Mouse (Mus musculus): ENCODE measurements around the gene Cideb. TPM values are rescaled to one million over a fixed set of nuclear protein-coding genes. Genes with fewer than 3 reads are reported as not detected.

The Cideb gene
- total RNA-seq, 2 experiments from 2014 or later = not detected

DNA sequence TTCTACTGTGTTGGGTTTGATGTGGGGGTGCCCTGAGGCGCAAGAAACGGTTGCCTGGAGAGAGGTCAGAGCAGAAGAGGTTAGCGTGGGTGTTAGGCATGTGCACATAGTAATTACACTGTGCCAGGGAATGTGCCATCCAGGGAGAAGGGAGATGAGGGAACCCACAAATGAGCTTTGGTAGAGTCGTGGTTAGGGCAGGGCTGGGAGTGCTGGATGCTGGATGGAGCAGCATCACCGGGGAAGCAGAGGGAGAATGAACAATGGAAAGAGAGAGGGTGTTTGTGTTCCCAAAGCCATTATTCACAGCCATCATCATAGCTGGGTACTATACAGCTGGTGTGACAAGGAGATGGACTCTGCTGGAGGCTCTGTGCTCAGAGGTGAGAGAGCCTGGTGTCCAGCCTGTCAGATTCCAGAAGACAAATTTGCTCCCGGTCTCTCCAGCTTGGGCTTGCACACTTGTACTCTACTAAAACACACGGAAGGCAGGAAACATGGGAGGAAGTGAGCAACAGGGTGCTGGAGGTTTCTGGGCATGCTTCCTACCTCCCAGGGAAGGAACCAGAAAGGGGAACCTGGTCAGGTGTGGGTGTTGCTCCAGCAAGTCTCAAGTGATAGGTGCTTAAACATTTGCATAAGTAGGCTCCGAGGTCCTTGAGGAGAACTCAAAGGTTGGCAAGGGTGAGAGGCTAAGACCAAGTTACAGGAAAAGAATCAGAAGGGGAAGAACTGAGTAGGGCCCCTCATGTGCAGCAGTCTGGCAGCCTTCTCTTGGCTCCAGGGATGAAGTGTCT lies 30.2 kb downstream of the Cideb start:
- DNase-seq = no peak
- intact Hi-C loops (cut with DNase I; ENCODE audit: low total_unique reads) = loop anchor here (5.0 kb wide), 1 partner anchor 36 kb away; no protein-coding TSS in a partner anchor

DNA sequence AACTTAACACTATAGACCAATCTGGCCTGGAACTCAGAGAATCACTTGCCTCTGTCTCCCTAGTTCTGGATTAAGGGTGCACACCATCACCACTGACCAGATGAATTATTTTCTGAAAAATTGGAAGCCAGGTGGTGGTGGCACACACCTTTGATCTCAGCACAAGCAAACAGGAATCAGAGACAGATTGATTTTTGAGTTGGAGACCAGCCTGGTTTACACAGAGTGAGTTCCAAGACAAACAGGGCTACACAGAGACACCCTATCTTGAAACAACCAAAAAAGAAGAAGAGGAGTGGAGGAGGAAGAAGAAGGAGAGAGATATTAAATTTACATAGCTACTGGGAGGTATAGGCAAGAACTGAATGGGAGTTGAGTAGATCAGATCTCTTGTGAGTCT lies 32.0 kb downstream of the Cideb start:
- intact Hi-C loops (cut with DNase I; ENCODE audit: low total_unique reads) = loop anchor here (5.0 kb wide), 1 partner anchor 34 kb away; no protein-coding TSS in a partner anchor
- no peak for DNase-seq

DNA sequence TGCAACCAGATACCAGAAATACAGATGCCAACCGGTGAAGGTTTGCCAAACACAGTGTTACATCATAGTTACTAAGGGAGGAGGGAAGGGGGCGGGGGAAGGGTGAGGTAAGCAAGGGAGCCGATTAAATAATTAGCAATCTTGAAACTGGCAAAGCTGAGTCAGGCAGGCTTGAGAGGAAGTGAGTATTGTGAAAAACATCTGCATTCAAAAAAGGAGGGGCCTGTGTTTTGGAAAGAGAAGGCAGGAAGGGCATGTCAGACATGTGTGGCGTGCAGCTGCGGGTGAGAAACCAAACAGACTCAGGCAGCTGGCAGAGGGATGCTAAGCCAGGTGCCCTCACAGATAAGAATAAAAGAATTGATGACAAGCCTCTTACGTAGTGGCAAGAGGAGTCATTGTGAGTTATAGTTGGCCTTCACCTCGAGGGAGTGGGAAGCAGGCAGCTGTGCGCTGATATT lies 33.8 kb downstream of the Cideb start:
- intact Hi-C loops (cut with DNase I; ENCODE audit: low total_unique reads) = no loop called here
- DNase-seq = no peak

DNA sequence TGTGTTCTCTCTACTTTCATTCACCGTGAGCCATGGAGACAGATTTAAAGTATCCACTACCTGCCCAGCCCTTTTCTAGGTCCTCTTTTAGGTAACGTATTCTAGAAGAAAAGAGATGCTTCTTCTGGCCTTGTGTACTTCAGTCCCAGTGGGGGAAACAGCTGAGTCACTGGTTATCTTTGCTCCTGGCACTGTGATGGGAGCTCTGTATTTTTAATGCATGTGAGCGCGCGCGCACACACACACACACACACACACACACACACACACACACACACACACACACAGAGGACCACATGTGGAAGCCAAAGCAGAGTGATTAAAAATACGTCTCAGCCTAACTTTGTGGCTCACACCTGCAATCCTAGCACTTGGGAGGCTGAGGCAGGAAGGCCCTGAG lies 34.8 kb downstream of the Cideb start:
- intact Hi-C loops (cut with DNase I; ENCODE audit: low total_unique reads) = no loop called here
- no peak for DNase-seq

DNA sequence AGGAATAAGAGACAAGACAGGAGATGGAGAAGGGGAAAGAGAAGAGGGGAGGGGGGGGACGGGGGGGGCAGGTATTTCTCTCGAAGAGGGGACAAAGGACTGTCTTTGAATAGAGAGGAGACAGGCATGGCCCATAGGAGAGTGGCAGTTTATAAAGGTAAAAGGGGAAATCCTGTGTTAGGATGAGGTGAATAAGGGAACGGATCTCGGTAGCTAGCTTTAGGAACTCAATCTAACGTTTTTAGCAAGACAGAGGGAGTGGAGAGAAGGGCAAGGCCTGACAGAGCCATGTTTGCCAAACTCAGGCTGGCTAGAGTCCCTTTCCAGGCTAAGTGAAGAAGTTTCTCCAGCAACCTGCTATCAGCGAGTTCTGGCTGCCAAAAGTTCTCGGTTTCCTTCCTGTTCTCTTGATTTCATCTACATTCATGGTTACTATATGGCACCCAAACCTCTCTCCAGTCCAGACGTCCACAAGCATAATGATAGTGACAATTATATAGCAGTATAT lies 35.8 kb downstream of the Cideb start:
- no peak for DNase-seq
- intact Hi-C loops (cut with DNase I; ENCODE audit: low total_unique reads) = no loop called here

- intact Hi-C loops (cut with DNase I; ENCODE audit: low total_unique reads) = no loop called here
- peak; percentile 90 for DNase-seq
Observed at GRCm38 (mm10) chr14:55721700-55722437, 36.4 kb downstream of the Cideb start, which contains the start of gene Rabggta. Gene Rabggta (minus strand): TSS chr14:55722263.

DNA sequence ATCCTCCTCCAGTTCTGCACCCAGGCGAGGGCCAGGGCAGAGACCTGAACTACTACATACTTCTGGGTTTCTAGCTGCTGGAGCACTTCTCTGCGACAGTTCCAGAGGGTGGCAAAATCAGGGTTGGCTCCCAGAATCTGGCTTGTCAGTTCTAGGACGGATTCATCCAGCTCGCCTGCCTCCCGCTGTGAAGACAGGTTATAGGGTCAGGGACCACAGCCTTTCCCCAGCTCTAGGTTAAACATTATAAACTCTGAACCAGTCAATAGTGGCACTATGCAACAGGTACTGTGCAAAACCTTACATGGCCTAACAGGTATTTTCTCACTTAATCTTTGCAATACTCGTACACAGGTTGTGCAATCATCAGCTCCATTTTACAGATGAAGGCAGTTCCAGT lies 37.2 kb downstream of the Cideb start:
- intact Hi-C loops (cut with DNase I; ENCODE audit: low total_unique reads) = no loop called here
- DNase-seq = no peak

- DNase-seq = no peak
- intact Hi-C loops (cut with DNase I; ENCODE audit: low total_unique reads) = no loop called here
Observed at GRCm38 (mm10) chr14:55720666-55721065, 37.6 kb downstream of the Cideb start.

GRCm38 (mm10) chr14:55719737-55720136 lies 38.5 kb downstream of the Cideb start:
- DNase-seq = no peak
- intact Hi-C loops (cut with DNase I; ENCODE audit: low total_unique reads) = no loop called here

DNA sequence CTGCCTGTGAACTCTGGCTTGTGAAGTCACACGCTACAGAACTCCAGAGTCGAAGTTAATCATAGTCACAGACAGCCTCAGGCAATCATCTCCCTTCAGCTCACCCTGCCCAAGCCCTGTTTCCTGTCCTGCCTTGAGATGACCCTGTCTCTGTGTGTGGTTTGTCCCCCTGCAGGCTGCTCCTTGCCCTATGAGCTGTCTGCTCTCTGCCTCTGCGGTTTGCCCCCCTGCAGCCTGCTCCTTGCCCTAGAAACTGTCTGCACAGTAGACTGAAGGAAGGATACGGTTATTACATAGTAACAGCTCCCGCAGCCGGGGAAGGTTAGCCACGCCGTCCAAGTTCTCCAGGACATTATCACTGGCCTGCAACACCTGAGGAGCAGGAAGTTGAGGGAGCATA lies 41.4 kb downstream of the Cideb start:
- DNase-seq = no peak
- intact Hi-C loops (cut with DNase I; ENCODE audit: low total_unique reads) = no loop called here

- intact Hi-C loops (cut with DNase I; ENCODE audit: low total_unique reads) = no loop called here
- no peak for DNase-seq
Observed at GRCm38 (mm10) chr14:55716271-55716670, 42.0 kb downstream of the Cideb start.

GRCm38 (mm10) chr14:55714893-55715292 lies 43.4 kb downstream of the Cideb start:
- intact Hi-C loops (cut with DNase I; ENCODE audit: low total_unique reads) = no loop called here
- no peak for DNase-seq

DNA sequence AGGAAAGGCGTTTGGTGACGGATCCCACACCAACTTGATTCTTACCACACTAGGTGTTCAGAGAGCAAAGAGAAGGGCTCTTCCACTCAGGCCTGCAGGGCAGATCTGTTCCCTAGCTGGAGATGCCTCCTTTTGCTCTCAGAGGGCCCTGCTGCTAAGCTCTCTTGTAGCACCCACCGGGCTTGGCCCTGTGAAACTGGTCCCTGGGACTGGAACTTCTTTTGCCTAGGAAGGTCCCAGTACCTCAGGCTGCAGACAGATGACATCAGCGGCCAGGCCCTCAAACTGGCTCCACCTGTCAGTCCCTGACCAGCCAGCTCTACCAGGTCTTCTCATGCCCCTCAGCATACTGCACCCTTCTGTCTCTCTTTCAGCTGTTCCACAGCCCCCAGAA lies 44.5 kb downstream of the Cideb start, which contains the start of gene Tgm1:
Gene Tgm1 (minus strand): TSS at position 198 of the 394 bp plus-strand sequence.
- intact Hi-C loops (cut with DNase I; ENCODE audit: low total_unique reads) = no loop called here
- DNase-seq = no peak

- intact Hi-C loops (cut with DNase I; ENCODE audit: low total_unique reads) = no loop called here
- DNase-seq = peak; percentile 28
Observed at GRCm38 (mm10) chr14:55713007-55713728, 45.1 kb downstream of the Cideb start.

- no peak for DNase-seq
- intact Hi-C loops (cut with DNase I; ENCODE audit: low total_unique reads) = no loop called here
Observed at GRCm38 (mm10) chr14:55711786-55712185, 46.5 kb downstream of the Cideb start.

DNA sequence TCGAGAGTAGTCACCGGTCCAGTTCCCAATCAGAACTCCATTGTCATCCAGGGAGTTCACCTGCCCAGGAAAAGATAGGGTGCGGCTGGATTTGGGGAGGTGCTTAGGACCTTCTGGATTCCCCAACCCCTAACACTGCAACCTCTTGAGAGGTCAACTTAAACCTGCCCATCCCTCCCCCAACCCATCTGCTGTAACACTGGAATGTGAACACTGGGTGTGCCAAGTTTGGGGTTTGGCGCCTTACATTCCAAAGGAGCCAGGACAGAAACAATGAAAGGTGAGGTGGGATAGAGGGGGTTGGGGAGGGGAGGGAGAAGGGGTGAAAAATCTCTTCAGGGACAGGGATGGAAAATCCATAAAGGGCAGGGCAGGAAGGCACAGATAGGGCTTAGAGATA lies 48.7 kb downstream of the Cideb start:
- intact Hi-C loops (cut with DNase I; ENCODE audit: low total_unique reads) = no loop called here
- no peak for DNase-seq

GRCm38 (mm10) chr14:55707397-55707796 lies 50.9 kb downstream of the Cideb start:
- intact Hi-C loops (cut with DNase I; ENCODE audit: low total_unique reads) = no loop called here

GRCm38 (mm10) chr14:55706051-55706600 lies 52.1 kb downstream of the Cideb start:
- DNase-seq = no peak
- intact Hi-C loops (cut with DNase I; ENCODE audit: low total_unique reads) = no loop called here

More at GRCm38 (mm10) chr14:55707397-55707796, 50.9 kb downstream of the Cideb start:
- no peak for DNase-seq
